Mouse (Mus musculus) intestine, embryonic 15.5 days (tissue): Measurements from ENCODE around the gene Siva1. TPM values are rescaled to one million over a fixed set of nuclear protein-coding genes. Genes with fewer than 3 reads are reported as not detected.

ENCODE experiments used
- ATAC-seq: fragments of 200-750 bp; cut with Nextera tagmentation; 2 replicates; pipeline ENCODE4 v1.8.0; 2017; ENCODE audit warnings: moderate TSS enrichment, moderate library complexity
- H3K27ac ChIP-seq: fragments of 300-500 bp; sonication (generic); 2 replicates; pipeline ENCODE4 v1.5.1; 2015; ENCODE audit warnings: mild to moderate bottlenecking, inconsistent platforms
- H3K27me3 ChIP-seq: fragments of 300-500 bp; sonication (generic); replicated peaks from 2 replicates; pipeline ENCODE4 v1.6.1; 2015; ENCODE audit warnings: inconsistent platforms
- H3K36me3 ChIP-seq: fragments of 300-500 bp; sonication (generic); 2 replicates; pipeline ENCODE4 v1.6.1; 2015; ENCODE audit warnings: inconsistent platforms
- H3K4me1 ChIP-seq: fragments of 300-500 bp; sonication (generic); replicated peaks from 2 replicates; pipeline ENCODE4 v1.6.1; 2015; ENCODE audit warnings: inconsistent platforms
- H3K4me2 ChIP-seq: fragments of 300-500 bp; sonication (generic); replicated peaks from 2 replicates; pipeline ENCODE4 v1.6.1; 2015; ENCODE audit warnings: mild to moderate bottlenecking, inconsistent platforms
- H3K4me3 ChIP-seq: fragments of 300-500 bp; sonication (generic); replicated peaks from 2 replicates; pipeline ENCODE4 v1.5.1; 2015; ENCODE audit warnings: inconsistent platforms
- H3K9ac ChIP-seq: fragments of 300-500 bp; sonication (generic); 2 replicates; pipeline ENCODE4 v1.6.1; 2015; ENCODE audit warnings: inconsistent platforms
- H3K9me3 ChIP-seq: fragments of 300-500 bp; sonication (generic); 2 replicates; pipeline ENCODE4 v1.6.1; 2016; ENCODE audit warnings: inconsistent platforms
- WGBS: fragments of 180-500 bp; shearing (Covaris S2); methylation state at CpG from one replicate; pipeline ENCODE4 v1.1.7; 2015; 5-methylcytosine and 5-hydroxymethylcytosine counted together
- polyA plus RNA-seq: library from polyadenylated mRNA; unstranded; fragments of >200 nt; fragmentation: Nextera tagmentation; extraction: Ambion mirVana; gene quantifications from 2 replicates; pipeline ENCODE4 v1.2.1, GENCODE M21; 2015

Siva1 gene
- polyA plus RNA-seq, 1 experiment from 2014 or later: 183 TPM

DNA sequence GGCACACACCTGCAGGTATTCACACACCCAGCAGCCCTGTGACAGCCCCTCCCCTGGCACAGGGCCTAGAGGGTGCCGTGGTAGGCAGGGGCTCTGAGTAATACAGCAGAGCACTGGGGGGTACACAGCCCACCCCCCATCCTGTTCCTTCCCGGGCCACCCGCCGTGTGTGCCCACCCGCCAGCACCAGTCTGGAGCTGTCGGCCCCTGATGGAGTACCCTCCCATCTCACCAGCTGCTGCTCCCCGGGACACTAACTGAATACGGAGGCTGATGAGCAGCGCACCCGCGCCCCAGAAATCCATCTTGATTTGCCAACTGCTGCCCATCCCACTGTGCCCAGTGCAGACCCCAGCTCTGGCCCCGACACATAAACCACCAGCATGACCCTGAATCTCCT, 19.2 kb downstream of the Siva1 start:
- Histone ChIP-seq H3K9me3 (no peaks in the 10 kb centered on the region), H3K4me2 (no peak overlapping the region), H3K27ac (peak overlapping the region; percentile 88; the same call in 1 of the 2 replicates), H3K4me3 (no peak overlapping the region), H3K27me3 (no peaks in the 10 kb centered on the region), H3K9ac (no peak overlapping the region), H3K36me3 (peaks cover 55% of the 10 kb centered on the region), H3K4me1 (peaks cover 85% of the 10 kb centered on the region)
- no peak for ATAC-seq
- WGBS: 80% methylated on average over 12 of the region's 12 CpGs

DNA sequence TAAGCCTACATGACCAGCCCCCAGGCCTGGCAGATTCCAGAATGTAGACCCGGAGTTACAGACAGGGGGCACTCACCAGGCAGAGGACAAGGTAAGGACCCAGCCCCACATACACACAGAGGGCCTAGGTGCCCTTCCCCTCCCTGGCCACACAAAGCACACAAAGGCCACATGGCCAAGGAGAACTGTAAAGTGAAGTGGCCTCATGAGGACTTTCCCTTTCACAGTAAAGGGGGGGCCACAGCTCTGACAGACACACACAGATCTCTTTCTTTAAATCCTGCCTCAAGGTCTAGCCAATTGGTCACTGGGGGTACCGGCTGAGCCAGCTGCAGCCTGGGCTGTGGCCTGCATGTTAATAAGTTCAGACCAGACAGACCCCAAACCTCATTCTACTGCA, 19.6 kb downstream of the Siva1 start:
- WGBS: 44% methylated on average over 2 of the region's 2 CpGs
- Histone ChIP-seq H3K4me3 (no peak overlapping the region), H3K4me1 (peaks cover 86% of the 10 kb centered on the region), H3K27me3 (no peaks in the 10 kb centered on the region), H3K9ac (no peak overlapping the region), H3K27ac (peak overlapping the region; percentile 2; the same call in 1 of the 2 replicates), H3K4me2 (no peak overlapping the region), H3K9me3 (no peaks in the 10 kb centered on the region), H3K36me3 (peaks cover 55% of the 10 kb centered on the region)
- ATAC-seq: no peak

DNA sequence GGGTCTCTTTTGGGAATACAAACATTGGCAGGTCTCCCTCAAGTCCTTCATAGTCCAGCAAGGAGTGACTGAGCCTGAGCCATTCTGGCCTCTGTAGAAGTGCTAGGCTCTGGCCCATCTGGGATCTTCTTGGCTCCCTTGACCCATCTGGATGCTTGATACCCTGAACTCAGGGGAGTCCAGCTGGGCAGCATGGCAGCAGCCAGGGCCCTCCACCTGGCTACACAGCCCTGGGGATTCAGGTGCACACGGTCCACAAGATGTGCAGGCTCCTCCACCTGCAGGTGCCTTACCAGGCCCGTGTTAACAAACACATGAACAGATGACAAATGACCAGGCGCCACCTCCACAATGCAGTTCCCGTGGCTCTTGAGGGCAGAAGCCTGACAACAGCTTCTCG, 20.2 kb downstream of the Siva1 start:
- H3K4me2 ChIP-seq: no peak overlapping the region
- H3K36me3 ChIP-seq: peaks cover 55% of the 10 kb centered on the region
- 0 out of 2 replicates have a peak overlapping the region, but pooled peaks have one; percentile 70 for H3K27ac ChIP-seq
- H3K4me1 ChIP-seq: peaks cover 85% of the 10 kb centered on the region
- no peak for ATAC-seq
- H3K4me3 ChIP-seq: no peak overlapping the region
- WGBS: 53% methylated on average over 5 of the region's 5 CpGs
- no peaks in the 10 kb centered on the region for H3K9me3 ChIP-seq
- H3K9ac ChIP-seq: no peak overlapping the region
- no peaks in the 10 kb centered on the region for H3K27me3 ChIP-seq

DNA sequence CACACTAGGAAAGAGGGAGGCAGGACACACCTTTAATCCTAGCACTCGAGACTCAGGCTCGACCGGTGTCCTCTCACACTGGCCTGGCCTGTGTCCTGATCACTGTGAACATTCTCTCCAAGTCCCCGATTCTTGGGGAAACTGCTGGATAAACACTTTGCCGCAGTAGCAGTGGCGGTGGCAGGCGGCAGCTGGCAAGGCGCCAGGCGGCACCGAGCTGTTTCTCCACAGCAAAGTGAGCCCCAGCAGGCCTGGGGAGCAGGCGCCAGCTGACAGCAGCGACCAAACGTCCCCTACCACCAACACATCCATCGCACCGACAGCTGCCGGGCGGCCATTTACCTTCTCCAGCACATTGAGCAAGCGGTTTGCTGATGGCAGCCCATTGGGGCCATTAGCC, 21.0 kb downstream of the Siva1 start:
- Histone ChIP-seq H3K4me2 (peak overlapping the region; percentile 22; the same call in 1 of the 2 replicates), H3K36me3 (peaks cover 56% of the 10 kb centered on the region), H3K9ac (peak overlapping the region; percentile 10; the same call in 1 of the 2 replicates), H3K4me3 (no peak overlapping the region), H3K4me1 (peaks cover 86% of the 10 kb centered on the region), H3K27ac (peak overlapping the region; percentile 70), H3K9me3 (no peaks in the 10 kb centered on the region), H3K27me3 (no peaks in the 10 kb centered on the region)
- no peak for ATAC-seq
- WGBS: 38% methylated on average over 18 of the region's 18 CpGs

DNA sequence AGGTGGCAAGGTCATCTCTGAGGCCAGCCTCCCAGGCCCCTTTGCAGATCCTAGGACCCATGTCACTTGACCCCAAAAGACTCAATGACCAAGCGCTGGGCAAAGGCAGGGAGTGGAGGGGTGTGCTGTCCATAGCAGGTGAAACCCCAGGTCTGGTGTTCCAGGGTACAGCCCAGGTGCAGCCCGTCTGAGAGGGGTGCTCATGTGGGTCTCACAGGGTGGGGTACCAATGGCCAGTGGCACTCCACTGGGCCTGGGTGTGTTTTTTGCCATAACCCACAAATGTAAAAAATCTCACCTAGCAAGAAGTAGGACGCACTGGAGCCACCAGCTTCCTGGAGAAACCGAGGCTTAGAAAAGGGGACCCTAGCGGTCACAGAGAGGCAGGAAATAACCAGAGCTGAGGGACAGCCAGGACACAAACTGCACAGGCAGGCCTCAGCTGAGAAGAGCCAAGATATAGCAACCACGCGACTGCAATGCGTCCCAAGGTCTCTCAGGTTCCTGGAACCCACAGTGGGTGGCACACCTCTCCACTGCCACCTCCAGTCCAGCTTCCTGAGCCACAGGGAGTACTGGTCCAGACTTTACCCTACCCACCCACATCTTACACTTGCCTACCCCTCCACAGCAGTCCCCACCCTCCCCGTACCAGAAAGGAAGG, 21.5 kb downstream of the Siva1 start:
- WGBS: 86% methylated on average over 9 of the region's 9 CpGs
- no peak for ATAC-seq
- H3K4me1 ChIP-seq: peaks cover 86% of the 10 kb centered on the region
- peak overlapping the region; percentile 70 for H3K27ac ChIP-seq
- no peaks in the 10 kb centered on the region for H3K9me3 ChIP-seq
- H3K4me3 ChIP-seq: no peak overlapping the region
- H3K27me3 ChIP-seq: no peaks in the 10 kb centered on the region
- H3K9ac ChIP-seq: peak overlapping the region; percentile 10; the same call in 1 of the 2 replicates
- H3K4me2 ChIP-seq: peak overlapping the region; percentile 22; the same call in 1 of the 2 replicates
- peaks cover 59% of the 10 kb centered on the region for H3K36me3 ChIP-seq

DNA sequence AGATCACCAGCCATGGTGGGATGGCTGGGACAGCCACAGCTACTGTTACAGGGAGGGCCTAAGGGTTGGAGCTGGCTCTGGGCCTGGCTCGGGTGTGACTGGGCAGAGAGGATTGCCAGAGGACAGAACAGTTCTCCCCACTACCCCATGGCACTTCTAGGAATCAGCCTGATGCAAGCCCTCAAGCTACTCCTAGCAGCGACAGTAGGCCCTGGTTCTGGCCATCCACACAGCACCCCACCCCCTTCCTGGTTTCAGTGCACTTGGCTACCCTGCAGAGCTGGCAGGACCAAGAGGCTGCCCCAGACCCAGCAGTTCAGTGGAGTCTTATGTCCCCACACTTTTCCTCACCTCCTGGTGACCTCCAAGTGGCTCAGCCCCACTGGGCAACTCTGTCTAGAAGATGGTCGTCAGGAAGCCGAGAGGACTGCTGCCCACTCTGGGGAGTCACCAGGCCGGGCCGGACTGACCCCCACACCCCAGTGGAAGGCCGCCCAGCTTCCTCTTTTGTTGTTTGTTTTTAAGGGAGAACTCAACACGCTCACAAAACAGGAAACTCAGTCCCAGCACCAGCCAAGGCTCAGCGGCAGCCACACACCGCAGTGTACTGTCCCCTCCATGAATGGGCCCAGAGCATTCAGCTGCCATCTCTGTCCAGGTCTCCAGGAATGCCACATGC, 23.3 kb downstream of the Siva1 start:
- no peak overlapping the region for H3K27ac ChIP-seq
- 79% methylated on average over 10 of the region's 10 CpGs for WGBS
- no peaks in the 10 kb centered on the region for H3K27me3 ChIP-seq
- H3K4me3 ChIP-seq: no peak overlapping the region
- no peaks in the 10 kb centered on the region for H3K9me3 ChIP-seq
- peaks cover 55% of the 10 kb centered on the region for H3K36me3 ChIP-seq
- no peak for ATAC-seq
- peaks cover 86% of the 10 kb centered on the region for H3K4me1 ChIP-seq
- no peak overlapping the region for H3K4me2 ChIP-seq
- no peak overlapping the region for H3K9ac ChIP-seq

DNA sequence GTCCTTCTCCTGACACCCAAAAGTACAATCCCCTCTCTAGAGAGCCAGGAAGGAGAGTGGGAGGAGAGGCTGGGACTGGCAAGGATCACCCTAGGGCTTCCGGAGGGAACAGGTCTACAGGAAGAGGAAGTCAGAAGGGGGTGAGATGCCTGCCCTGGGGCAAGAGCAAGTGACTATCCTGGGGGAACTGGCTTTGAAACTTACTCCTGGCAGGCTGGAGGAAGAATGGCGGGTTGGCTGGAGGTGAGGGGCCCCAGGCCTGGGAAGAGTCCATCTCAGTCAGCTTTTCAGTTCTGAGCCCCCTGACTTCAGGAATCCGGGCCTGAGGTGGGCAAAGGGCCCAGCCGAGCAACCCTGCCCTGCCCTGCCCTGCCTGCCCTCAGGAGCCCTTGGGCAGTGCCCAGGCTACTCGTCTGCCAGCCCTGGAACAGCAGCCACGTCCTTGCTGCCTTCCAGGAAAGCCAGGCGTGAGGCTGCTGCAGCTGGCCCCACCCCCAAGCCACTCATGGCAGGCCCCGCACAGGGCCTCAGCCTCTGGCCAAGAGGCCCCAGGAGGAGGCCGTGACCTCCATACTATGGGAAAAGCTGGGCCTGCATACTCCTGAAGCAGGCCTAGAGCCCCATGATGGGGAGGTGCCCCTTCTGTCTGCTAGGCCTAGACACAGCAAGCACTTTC, 26.4 kb downstream of the Siva1 start:
- Histone ChIP-seq H3K4me1 (peaks cover 73% of the 10 kb centered on the region), H3K9ac (peak overlapping the region; percentile 24), H3K4me2 (peak overlapping the region; percentile 89), H3K9me3 (no peaks in the 10 kb centered on the region), H3K27ac (peak overlapping the region; percentile 37; the same call in 1 of the 2 replicates), H3K36me3 (peaks cover 41% of the 10 kb centered on the region), H3K27me3 (no peaks in the 10 kb centered on the region), H3K4me3 (peak overlapping the region; percentile 97)
- 28% methylated on average over 9 of the region's 9 CpGs for WGBS
- no peak for ATAC-seq

DNA sequence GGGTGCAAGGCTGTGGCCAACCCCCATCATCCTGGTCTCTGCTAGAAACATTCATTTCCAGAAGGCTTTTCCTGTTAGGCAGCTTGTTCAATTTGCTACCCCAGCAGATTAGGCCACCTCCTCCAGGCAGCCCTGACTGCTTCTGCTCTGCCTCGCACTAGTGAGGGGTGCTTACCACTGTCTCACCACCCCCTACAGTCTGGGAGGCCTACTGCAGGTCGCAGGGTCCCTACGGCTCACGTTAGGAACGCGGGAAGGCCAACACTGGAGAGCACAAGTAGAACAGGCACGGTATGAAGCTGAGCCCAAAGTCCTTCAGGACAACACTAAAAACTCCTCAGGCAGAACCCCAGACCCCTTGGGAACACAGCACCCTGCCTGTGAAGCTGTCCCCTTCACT, 27.4 kb downstream of the Siva1 start:
- 67% methylated on average over 7 of the region's 7 CpGs for WGBS
- H3K4me2 ChIP-seq: peak overlapping the region; percentile 89
- H3K4me1 ChIP-seq: peaks cover 64% of the 10 kb centered on the region
- no peak for ATAC-seq
- peaks cover 38% of the 10 kb centered on the region for H3K36me3 ChIP-seq
- no peaks in the 10 kb centered on the region for H3K27me3 ChIP-seq
- H3K4me3 ChIP-seq: peak overlapping the region; percentile 97
- peak overlapping the region; percentile 99; the same call in 1 of the 2 replicates for H3K9ac ChIP-seq
- H3K9me3 ChIP-seq: no peaks in the 10 kb centered on the region
- H3K27ac ChIP-seq: peak overlapping the region; percentile 37; the same call in 1 of the 2 replicates

DNA sequence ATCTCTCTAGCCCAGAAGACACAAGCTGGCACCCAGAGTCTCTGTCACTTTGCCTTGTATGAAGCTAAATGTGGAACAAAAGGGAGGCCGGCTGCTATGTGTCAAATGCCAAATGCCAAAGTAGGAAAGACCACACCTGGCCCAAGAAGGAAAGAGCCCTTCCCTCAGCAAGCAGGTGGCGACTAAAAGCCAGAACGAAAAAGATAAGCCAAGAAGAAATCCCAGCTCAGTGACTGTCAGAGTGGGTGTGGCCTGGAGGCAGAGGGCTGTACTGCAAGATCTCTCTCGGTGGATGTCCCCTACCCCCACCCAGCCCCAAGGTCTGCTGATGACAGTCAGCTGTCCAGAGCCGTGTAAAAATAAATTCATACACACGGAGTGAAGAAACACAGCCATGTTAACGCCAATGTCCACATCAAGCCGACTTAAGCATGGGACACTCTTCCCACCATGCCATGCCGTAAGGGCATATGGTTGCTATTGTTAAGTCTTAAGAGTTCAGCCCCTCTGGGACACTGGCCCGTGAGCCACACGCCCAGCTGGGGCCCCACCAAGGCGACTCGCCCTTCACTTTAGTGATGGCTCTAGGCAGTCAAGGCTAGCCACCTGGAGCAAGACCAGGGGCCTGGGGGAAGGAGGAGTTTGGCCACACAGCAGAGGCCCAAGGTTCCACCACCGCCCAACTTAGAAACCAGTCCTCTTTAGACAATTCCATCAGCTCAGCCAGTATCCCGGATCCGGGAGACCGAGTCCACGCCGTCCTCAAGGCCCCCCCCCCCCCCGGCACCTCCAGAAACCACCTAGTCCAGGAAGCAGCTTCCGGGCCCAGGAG, 28.5 kb downstream of the Siva1 start:
- Histone ChIP-seq H3K27ac (peak overlapping the region; percentile 99), H3K4me2 (peak overlapping the region; percentile 89), H3K9ac (peak overlapping the region; percentile 99), H3K4me1 (peaks cover 67% of the 10 kb centered on the region), H3K27me3 (no peaks in the 10 kb centered on the region), H3K36me3 (peaks cover 32% of the 10 kb centered on the region), H3K4me3 (peak overlapping the region; percentile 97), H3K9me3 (no peaks in the 10 kb centered on the region)
- 2% methylated on average over 21 of the region's 21 CpGs for WGBS
- peak; percentile 14 for ATAC-seq

DNA sequence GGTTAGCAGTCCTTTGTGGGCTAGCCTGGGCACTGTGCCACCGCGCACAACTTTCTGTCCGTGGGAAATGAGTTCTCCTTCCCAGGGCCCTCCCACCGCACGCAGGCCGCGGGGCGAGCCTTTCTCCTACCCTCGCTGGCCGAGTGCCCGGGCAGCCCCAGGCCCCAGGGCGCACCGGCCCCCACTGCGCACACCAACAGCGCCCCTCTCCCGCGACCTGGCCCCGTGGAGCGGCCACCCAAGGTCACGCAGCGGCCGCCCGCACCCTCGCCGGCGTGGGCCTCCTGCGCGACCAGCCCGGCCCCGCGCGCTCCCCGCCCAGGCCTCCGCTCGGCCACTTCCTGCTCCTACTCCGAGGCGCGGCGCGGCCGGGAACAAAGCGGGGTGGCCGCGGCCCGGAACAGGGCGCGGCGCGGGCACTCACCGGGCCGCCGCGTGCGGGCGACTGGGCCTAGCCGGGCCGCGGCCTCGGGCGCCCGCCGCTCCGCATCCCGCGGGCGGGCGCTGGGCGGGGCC, 29.2 kb downstream of the Siva1 start:
- no peaks in the 10 kb centered on the region for H3K27me3 ChIP-seq
- H3K9me3 ChIP-seq: no peaks in the 10 kb centered on the region
- H3K4me1 ChIP-seq: peaks cover 68% of the 10 kb centered on the region
- H3K4me2 ChIP-seq: peak overlapping the region; percentile 89
- peak overlapping the region; percentile 99 for H3K27ac ChIP-seq
- peaks cover 25% of the 10 kb centered on the region for H3K36me3 ChIP-seq
- ATAC-seq: peak; percentile 12
- H3K4me3 ChIP-seq: peak overlapping the region; percentile 97
- under 1% methylated on average over 41 of the region's 68 CpGs for WGBS
- H3K9ac ChIP-seq: peak overlapping the region; percentile 99

DNA sequence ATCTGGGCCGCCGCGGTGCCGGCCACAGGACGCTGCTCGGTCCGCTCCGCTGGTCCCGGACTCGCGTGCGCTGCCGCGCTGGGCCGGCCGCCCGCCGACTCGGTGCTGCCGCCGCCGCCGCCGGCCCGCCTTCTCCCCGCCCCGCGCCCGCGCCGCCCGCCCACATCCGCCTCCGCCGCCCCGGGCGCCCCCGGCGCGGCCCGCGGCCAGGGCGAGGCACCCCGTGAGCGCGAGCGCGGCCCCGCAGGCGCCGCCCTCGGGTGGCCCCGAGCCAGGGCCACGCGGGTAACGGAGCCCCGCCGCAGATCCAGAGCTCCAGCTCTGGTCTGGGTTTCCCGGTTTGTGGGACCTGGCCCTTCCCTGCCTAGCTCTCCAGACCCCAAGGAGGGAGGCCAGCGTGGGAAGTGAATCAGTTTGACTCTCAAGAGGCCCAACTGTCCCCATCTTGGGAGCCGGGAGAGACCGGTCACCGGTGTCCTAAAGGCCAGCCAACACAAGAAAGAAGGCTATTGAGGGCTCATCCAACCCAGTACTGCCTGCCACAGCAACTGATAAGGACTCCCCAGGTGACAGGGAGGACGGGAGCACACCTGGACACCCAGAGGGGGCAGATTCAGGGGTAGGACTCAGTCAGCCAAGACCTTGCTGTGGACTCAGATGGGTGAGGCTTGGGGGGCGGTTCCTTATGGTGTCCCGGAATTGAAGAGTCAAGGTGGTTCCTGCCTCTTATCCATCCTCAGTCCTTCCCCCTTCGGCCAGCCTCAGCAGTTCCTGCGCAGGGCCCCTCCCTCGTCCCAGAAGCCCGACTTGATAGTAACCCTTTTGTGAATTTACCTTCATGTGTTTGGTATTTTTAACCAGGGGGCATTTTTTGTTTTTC, 29.9 kb downstream of the Siva1 start, which contains the start of gene Akt1:
Gene Akt1, minus strand, starts transcription at position 753 of the 880 bp plus-strand sequence.
- Histone ChIP-seq H3K27me3 (peaks cover 3% of the 10 kb centered on the region), H3K4me3 (peak within 1 kb of the TSS; percentile 97), H3K9me3 (no peaks in the 10 kb centered on the region), H3K4me1 (peaks cover 64% of the 10 kb centered on the region), H3K36me3 (peaks cover 18% of the 10 kb centered on the region), H3K9ac (peak within 1 kb of the TSS; percentile 99), H3K4me2 (peak within 1 kb of the TSS; percentile 89), H3K27ac (peak within 1 kb of the TSS; percentile 99)
- WGBS: under 1% methylated on average over 65 of the region's 70 CpGs
- peak; percentile 64 for ATAC-seq
